Mouse (Mus musculus) heart, embryonic 16.5 days (tissue): ENCODE measurements around the gene Nipal4. TPM values are rescaled to one million over a fixed set of nuclear protein-coding genes. Genes with fewer than 3 reads are reported as not detected.
"Not testable (repeated sequence)": the region's sequence is repeated elsewhere in the genome, so short reads cannot be mapped to it uniquely, and the experiment has no call there.

Experiments
- ATAC-seq: fragments of 200-750 bp; cut with Nextera tagmentation; replicated peaks from 2 replicates; pipeline ENCODE4 v1.8.0; 2017; ENCODE audit warnings: moderate number of reproducible peaks; ENCODE audit not compliant: insufficient read depth, low FRiP score; ENCODE audit errors: extremely low read depth
- H3K27ac ChIP-seq: fragments of 300-500 bp; sonication (generic); 2 replicates; pipeline ENCODE4 v1.5.1; 2014; ENCODE audit warnings: mild to moderate bottlenecking, low read length, control low read depth, moderate library complexity
- H3K27me3 ChIP-seq: fragments of 300-500 bp; sonication (generic); 2 replicates; pipeline ENCODE4 v1.6.1; 2014; ENCODE audit warnings: low read length, mixed read lengths; ENCODE audit not compliant: control insufficient read depth, insufficient read depth
- H3K36me3 ChIP-seq: fragments of 300-500 bp; sonication (generic); 2 replicates; pipeline ENCODE4 v1.6.1; 2014; ENCODE audit not compliant: control insufficient read depth, insufficient read depth
- H3K4me1 ChIP-seq: fragments of 300-500 bp; sonication (generic); 2 replicates; pipeline ENCODE4 v1.6.1; 2014; ENCODE audit warnings: low read length, mixed read lengths; ENCODE audit not compliant: control insufficient read depth, insufficient read depth
- H3K4me2 ChIP-seq: fragments of 300-500 bp; sonication (generic); 2 replicates; pipeline ENCODE4 v1.6.1; 2014; ENCODE audit warnings: low read depth, mild to moderate bottlenecking, control low read depth, low read length
- H3K4me3 ChIP-seq: fragments of 300-500 bp; sonication (generic); 2 replicates; pipeline ENCODE4 v1.5.1; 2014; ENCODE audit warnings: mild to moderate bottlenecking, control low read depth, low read length
- H3K9ac ChIP-seq: fragments of 300-500 bp; sonication (generic); 2 replicates; pipeline ENCODE4 v1.6.1; 2014; ENCODE audit warnings: low read length, control low read depth
- H3K9me3 ChIP-seq: fragments of 300-500 bp; sonication (generic); replicated peaks from 2 replicates; pipeline ENCODE4 v1.6.1; 2016; ENCODE audit warnings: low read length; ENCODE audit not compliant: control insufficient read depth
- WGBS: fragments of 180-500 bp; shearing (Covaris S2); extraction: QIAGEN DNeasy Blood & Tissue Kit; methylation state at CpG from one replicate; pipeline ENCODE4 v1.1.7; 2014; 5-methylcytosine and 5-hydroxymethylcytosine counted together
- polyA plus RNA-seq: library from polyadenylated mRNA; unstranded; fragments of >200 nt; fragmentation: Nextera tagmentation; extraction: Ambion mirVana; gene quantifications from 2 replicates; pipeline ENCODE4 v1.2.1, GENCODE M21; 2015

Gene Nipal4
- polyA plus RNA-seq, 1 experiment from 2014 or later, result 4.9 TPM

DNA sequence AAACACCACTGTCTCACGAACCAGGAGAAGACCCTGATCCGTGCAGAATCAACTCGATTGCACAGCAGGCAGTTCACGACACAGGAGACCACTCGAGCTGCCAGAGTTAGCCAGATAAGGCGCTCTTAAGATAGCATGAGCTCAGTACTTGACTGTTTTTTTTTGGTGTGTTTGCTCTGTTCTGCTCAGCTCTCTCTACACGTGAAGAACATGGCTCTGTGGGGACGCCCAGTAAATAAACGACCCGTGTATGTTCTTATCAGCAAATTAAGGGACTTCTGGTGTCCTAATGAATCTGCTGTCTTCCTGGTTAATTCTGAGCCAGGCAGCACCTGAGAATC lies 36.2 kb upstream of the Nipal4 start:
- 23% methylated on average over 10 of the region's 10 CpGs for WGBS
- peaks cover 17% of the 10 kb centered on the region for H3K4me1 ChIP-seq
- no peaks in the 10 kb centered on the region for H3K9me3 ChIP-seq
- peak overlapping the region; percentile 40 for H3K4me2 ChIP-seq
- H3K4me3 ChIP-seq, result no peak overlapping the region
- H3K9ac ChIP-seq, result no peak overlapping the region
- no peaks in the 10 kb centered on the region for H3K27me3 ChIP-seq
- ATAC-seq, result no peak; the same call in 1 of the 2 replicates
- H3K27ac ChIP-seq, result peak overlapping the region; percentile 51
- H3K36me3 ChIP-seq, result peaks cover 3% of the 10 kb centered on the region; the same call in 1 of the 2 replicates

DNA sequence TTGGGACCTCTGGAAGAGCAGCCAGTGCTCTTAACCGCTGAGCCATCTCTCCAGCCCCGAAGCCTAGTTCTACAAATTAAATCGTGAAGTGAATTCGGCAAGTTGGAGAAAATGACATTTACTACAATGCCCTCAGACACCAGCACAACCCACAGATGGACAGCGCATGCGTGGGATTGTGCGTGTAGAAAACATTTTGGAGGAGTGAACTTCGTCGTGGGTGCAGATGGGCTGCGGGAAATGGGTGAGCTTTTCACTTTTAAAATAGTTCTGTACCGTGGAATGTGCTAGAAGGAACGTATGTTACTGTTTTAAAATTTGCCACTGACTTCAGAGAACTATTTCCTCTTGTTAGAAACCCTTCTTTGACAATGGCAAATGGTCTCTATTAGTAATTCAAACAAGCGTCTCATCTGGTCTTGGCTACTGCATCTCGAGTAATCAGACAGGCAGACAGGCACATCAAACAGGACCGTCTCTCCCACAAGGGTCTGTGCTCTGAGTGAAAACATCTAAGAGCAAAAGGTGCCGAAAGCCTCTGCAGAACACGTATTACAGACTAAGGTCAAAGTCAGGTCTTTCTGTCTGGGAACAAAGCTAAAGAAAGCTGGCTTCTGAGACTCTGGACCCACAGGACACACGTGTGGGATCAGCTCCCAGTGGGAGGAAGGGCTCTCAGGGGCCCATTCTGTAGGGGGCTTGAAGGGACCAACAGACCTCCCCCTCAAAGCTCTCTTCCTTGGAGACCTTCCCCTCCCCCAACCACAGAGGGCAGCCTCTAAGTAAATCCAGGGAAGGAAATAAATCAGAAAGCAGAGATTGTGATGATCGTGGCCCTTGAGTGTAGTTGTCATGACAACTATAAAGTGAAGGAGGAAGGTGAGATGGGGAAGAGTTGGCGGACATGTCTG lies 35.6 kb upstream of the Nipal4 start:
- H3K4me1 ChIP-seq, result peaks cover 17% of the 10 kb centered on the region
- H3K4me2 ChIP-seq, result peak overlapping the region; percentile 40
- no peaks in the 10 kb centered on the region for H3K9me3 ChIP-seq
- H3K27ac ChIP-seq, result peak overlapping the region; percentile 51
- H3K27me3 ChIP-seq, result no peaks in the 10 kb centered on the region
- peaks cover 3% of the 10 kb centered on the region; the same call in 1 of the 2 replicates for H3K36me3 ChIP-seq
- WGBS, result 38% methylated on average over 20 of the region's 20 CpGs
- no peak overlapping the region for H3K4me3 ChIP-seq
- no peak overlapping the region for H3K9ac ChIP-seq
- ATAC-seq, result peak; percentile 55

DNA sequence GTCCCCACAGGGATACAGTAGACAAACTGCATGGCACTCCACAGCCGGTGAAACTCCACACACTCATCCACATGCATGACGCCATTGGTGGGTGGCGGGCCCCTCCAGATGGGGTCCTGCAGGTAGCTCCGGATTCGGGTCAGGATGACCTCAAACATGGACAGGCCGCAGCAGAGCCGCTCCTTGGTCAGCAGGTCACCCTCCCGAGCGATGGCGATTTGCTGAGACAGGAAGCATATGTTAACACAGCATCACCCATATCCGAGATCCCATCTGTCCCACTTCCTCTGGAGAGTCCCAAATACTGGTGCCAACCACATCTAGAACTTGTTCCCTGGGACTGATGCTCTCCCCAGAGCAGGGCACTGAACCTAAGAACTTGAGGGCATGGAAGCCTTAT lies 34.4 kb upstream of the Nipal4 start:
- WGBS, result 88% methylated on average over 11 of the region's 11 CpGs
- H3K9me3 ChIP-seq, result no peaks in the 10 kb centered on the region
- peaks cover 15% of the 10 kb centered on the region for H3K4me1 ChIP-seq
- H3K27ac ChIP-seq, result no peak overlapping the region
- H3K27me3 ChIP-seq, result no peaks in the 10 kb centered on the region
- no peak overlapping the region for H3K4me3 ChIP-seq
- no peak for ATAC-seq
- H3K9ac ChIP-seq, result no peak overlapping the region
- no peak overlapping the region for H3K4me2 ChIP-seq
- peaks cover 3% of the 10 kb centered on the region; the same call in 1 of the 2 replicates for H3K36me3 ChIP-seq

DNA sequence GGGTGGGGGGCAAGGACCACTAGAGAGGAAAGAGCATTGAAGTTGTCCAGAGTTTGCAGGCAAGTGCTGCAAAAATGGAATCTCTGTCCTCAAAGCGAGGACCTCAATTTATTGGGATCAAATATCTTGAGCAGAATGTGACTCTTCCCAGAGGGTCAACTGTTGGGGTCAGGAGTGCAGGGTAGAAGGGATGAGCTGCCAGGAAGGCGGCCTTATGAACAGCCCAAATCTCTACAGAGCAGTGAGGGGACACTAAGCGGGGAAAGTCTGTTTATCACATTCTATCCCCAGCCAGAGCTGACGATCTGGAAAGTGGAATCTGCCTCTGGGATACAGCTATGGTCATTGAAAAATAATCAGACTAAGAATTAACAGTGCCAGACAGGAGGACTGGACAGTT lies 27.9 kb upstream of the Nipal4 start:
- Histone ChIP-seq H3K36me3 (peaks cover 3% of the 10 kb centered on the region; the same call in 1 of the 2 replicates), H3K27me3 (no peaks in the 10 kb centered on the region), H3K9me3 (no peaks in the 10 kb centered on the region), H3K4me3 (no peak overlapping the region), H3K27ac (no peak overlapping the region), H3K4me2 (no peak overlapping the region), H3K4me1 (no peaks in the 10 kb centered on the region; the same call in 1 of the 2 replicates), H3K9ac (no peak overlapping the region)
- WGBS, result 62% methylated on average over 4 of the region's 4 CpGs
- no peak for ATAC-seq

DNA sequence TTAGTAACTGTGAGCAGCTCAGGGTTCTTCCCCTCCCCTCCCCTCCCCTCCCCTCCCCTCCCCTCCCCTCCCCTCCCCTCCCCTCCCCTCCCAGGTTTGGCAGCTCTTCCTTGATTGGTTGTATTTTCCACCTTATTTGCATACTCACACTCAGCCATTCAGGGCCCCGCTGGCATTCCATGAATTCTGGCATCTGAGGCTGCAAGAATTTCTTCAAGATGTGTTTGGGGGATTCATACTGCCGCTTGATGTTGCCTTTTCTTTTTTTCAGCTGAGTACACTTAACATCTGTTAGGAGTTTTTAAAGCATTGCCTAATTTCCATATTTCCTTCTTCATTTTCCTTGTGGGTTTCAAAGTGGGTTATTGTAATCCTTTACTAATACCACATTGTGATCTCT lies 22.0 kb upstream of the Nipal4 start:
- H3K36me3 ChIP-seq, result no peaks in the 10 kb centered on the region
- H3K4me3 ChIP-seq, result no peak overlapping the region
- no peaks in the 10 kb centered on the region for H3K27me3 ChIP-seq
- H3K27ac ChIP-seq, result no peak overlapping the region
- no peak overlapping the region for H3K4me2 ChIP-seq
- no peak for ATAC-seq
- WGBS, result 59% methylated on average over 2 of the region's 2 CpGs
- no peaks in the 10 kb centered on the region for H3K9me3 ChIP-seq
- H3K9ac ChIP-seq, result no peak overlapping the region
- no peaks in the 10 kb centered on the region for H3K4me1 ChIP-seq

DNA sequence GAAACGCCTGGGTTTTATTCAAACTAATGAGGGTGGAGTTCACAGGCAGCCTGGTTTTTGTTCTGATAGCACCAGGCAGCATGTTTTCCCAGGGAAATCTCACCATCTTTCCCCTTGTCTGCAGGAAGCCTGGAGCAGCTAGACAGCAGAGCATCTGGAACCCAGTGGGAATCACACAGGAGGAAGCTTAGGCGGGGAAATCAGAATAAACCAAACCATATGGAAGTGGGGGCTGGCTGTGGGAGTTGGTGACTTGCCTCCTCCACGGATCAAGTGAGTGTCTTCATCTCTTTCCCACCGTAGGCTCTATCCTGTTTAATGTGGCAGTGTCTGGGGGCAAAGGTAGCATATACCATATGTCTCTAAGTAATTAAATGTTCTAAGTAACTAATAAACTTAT lies 19.2 kb upstream of the Nipal4 start:
- H3K36me3 ChIP-seq, result no peaks in the 10 kb centered on the region
- no peak overlapping the region for H3K9ac ChIP-seq
- no peak overlapping the region for H3K4me2 ChIP-seq
- no peak overlapping the region for H3K4me3 ChIP-seq
- 22% methylated on average over 4 of the region's 4 CpGs for WGBS
- ATAC-seq, result peak; percentile 72; the same call in 1 of the 2 replicates
- no peak overlapping the region for H3K27ac ChIP-seq
- H3K27me3 ChIP-seq, result no peaks in the 10 kb centered on the region
- no peaks in the 10 kb centered on the region for H3K4me1 ChIP-seq
- H3K9me3 ChIP-seq, result no peaks in the 10 kb centered on the region

DNA sequence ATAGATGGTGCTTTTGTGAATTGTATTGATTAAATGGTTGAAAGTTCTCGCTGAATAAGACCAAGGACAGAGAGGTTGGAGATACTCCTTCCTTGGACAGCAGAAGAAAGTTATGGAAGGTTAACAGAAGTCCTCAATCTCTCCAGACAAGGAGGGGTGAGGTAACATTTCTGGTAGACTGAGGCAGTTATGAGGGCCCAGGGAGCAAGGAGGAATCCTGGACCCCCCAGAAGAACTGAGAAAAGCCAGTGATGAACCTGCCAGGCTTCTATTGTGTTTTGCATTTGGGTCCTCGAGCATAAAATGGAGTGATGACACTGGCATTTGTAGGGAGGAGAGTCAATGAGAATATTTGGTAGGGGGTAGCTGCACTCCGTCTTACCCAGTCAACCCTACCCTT lies 18.6 kb upstream of the Nipal4 start:
- Histone ChIP-seq H3K36me3 (no peaks in the 10 kb centered on the region), H3K4me3 (no peak overlapping the region), H3K27ac (no peak overlapping the region), H3K9me3 (no peaks in the 10 kb centered on the region), H3K27me3 (no peaks in the 10 kb centered on the region), H3K4me2 (no peak overlapping the region), H3K4me1 (no peaks in the 10 kb centered on the region), H3K9ac (no peak overlapping the region)
- WGBS, result 69% methylated on average over 3 of the region's 3 CpGs
- ATAC-seq, result no peak

DNA sequence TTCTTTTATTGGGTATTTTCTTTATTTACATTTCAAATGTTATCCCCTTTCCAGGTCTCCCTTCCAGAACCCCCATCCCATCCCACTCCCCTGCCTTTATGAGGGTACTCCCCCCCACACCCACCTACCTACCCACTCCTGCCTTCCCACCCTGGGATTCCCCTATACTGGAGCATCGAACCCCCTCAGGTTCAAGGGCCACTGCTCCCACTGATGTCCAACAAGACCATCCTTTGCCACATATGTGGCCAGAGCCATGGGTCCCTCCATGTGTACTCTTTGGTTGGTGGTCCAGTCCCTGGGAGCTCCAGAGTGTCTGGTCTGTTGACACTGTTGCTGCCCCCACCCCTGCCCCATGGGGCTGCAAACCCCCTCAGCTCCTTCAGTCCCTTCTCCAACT lies 15.7 kb upstream of the Nipal4 start:
- not testable (repeated sequence) for H3K9ac ChIP-seq, H3K4me1 ChIP-seq, H3K36me3 ChIP-seq, ATAC-seq, H3K27ac ChIP-seq, H3K9me3 ChIP-seq, H3K27me3 ChIP-seq, H3K4me3 ChIP-seq, H3K4me2 ChIP-seq
- WGBS, result 97% methylated on average over 1 of the region's 1 CpGs

DNA sequence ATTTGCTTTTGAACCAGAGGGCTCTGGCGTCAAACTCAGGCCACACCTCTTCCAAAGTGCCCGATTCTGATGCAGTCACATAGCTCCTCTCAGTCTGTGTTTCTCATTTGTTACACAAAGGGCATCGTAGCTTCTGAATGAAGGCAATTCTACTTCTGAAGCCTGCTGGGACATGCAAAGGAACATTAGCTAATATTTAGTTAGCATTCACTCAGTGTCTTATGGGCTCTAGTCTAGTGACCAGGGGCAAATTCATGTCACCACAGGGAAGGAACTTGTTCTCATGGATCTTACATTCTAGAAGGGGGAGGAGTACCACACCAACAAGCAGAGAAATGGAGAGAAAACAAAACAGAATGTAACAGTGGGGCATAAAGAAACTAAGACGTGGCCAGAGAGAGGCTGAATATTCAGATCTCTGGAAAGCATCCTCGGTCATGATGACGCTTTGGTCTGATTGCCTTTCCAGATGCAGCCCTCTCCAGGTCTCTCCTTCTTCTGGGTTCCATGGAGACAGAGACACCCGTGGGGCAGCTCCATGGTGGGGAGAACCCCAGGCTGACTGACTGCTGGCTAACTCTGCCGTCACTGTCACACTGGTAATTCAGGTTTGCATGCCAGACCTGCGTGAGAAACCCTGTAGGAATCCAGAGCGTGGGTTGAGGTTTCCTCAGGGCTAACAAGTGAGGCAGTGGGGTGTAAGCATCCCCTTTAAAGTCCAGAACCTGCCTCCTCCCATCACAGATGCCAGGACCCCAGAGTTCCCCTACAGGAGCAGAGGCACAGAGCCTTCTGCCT lies 11.1 kb upstream of the Nipal4 start:
- Histone ChIP-seq H3K27me3 (no peaks in the 10 kb centered on the region), H3K27ac (no peak overlapping the region), H3K9ac (no peak overlapping the region), H3K36me3 (no peaks in the 10 kb centered on the region), H3K4me3 (no peak overlapping the region), H3K4me2 (no peak overlapping the region), H3K4me1 (no peaks in the 10 kb centered on the region), H3K9me3 (no peaks in the 10 kb centered on the region)
- no peak for ATAC-seq
- 74% methylated on average over 10 of the region's 10 CpGs for WGBS
